Mouse (Mus musculus): ENCODE measurements at regions not wholly inside any gene's neighbourhood (a gene's known extent, or its start where the extent isn't known, plus 50 kb on each side); places are given as distances from the start of the nearest gene placed in this dataset.

DNA sequence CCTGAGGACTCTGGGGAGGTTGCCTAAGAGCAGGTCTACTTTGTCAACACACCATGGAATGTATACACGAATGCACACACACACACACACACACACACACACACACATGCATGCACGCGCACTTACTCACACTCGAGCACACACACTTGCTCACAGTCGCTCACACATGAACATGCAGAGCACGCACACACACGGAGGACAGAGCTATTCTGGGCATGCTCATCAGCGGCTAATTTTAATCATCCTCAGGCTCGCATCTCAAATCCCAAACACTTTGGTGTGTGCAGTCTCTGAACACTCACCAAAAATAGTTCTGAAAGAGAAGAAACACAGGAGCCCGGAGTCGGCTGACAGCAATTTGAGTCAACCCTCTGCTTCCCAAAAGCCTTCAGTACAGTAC, 122.0 kb downstream of the 2410131K14Rik start:
- peak; percentile 38; the same call in 1 of the 2 replicates for ATAC-seq (ENCODE audit: insufficient number of reproducible peaks, insufficient read depth, low FRiP score, low read depth)
- no peaks in the 10 kb centered on the region for H3K27me3 ChIP-seq (ENCODE audit: control insufficient read depth, insufficient read depth, low read length)
- H3K4me2 ChIP-seq (ENCODE audit: low read length), result 0 out of 2 replicates have a peak overlapping the region, but pooled peaks have one; percentile 6
- H3K27ac ChIP-seq (replicated peaks in 1 of 2; ENCODE audit: control insufficient read depth in 1 of 2, insufficient read depth in 1 of 2, low read depth in 2 of 2, low read length in 2 of 2), result peak overlapping the region; percentile 50 to 72
- H3K9me3 ChIP-seq (ENCODE audit: control insufficient read depth, low read length), result no peaks in the 10 kb centered on the region
- 43% methylated on average over 11 of the region's 11 CpGs for WGBS
- H3K36me3 ChIP-seq (ENCODE audit: control insufficient read depth, insufficient read depth, low read length), result no peaks in the 10 kb centered on the region
- H3K4me1 ChIP-seq (ENCODE audit: control insufficient read depth in 2 of 2, insufficient read depth in 2 of 2, low read length in 2 of 2), result peaks cover 7 to 11% of the 10 kb centered on the region in 2 experiments
- H3K9ac ChIP-seq (ENCODE audit: low read length), result no peak overlapping the region
- H3K4me3 ChIP-seq (ENCODE audit: control insufficient read depth in 1 of 2, insufficient read depth in 1 of 2, low read depth in 1 of 2, low read length in 2 of 2), result no peak overlapping the region

DNA sequence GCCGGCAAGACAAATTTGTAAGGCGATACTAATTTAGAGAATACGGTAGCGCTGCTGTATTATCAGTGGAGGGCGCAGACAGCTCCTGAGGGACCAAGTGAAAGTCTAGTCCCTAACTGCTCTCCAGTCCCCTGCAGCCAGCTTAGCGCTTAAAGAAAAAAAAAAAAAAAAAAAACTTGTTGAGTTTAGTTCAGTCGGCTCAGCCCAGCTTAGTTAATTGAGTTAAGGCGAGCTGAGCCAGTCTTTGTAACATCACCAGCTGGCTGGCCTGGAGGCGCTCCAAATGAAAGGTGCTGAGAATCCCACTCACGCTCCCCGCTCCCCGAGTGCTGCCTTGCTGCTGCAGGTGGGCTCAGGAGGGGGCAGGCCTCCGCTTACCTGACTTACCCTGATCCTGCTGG, 128.6 kb downstream of the 2410131K14Rik start:
- H3K4me3 ChIP-seq (ENCODE audit: control insufficient read depth in 1 of 2, insufficient read depth in 1 of 2, low read depth in 1 of 2, low read length in 2 of 2), result peak overlapping the region in 1 of 2 experiments; percentile 13; a peak in 2 of 4 replicates
- H3K27ac ChIP-seq (replicated peaks in 1 of 2; ENCODE audit: control insufficient read depth in 1 of 2, insufficient read depth in 1 of 2, low read depth in 2 of 2, low read length in 2 of 2), result no peak overlapping the region

DNA sequence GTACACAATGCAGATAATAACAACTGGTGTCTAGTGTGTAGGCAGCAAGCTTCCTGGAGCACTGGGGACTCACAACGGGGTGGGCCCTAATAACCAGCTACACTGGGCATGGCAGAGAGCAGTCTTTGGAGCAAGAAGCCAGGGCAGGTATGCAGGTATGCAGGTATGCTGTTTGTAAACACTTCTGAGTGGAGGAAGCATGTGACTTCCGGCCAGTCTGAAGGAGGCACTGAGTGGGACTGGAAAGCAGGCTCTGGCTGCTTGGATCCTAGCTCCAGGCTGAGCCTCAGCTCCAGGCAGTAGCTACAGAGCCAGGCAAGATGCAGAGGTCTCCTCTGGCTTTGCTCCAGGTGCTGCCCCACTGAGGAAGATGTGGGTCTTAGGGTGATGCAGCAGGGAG, 129.9 kb downstream of the 2410131K14Rik start:
- Histone ChIP-seq H3K27ac (replicated peaks in 1 of 2; ENCODE audit: control insufficient read depth in 1 of 2, insufficient read depth in 1 of 2, low read depth in 2 of 2, low read length in 2 of 2) (no peak overlapping the region), H3K4me3 (ENCODE audit: control insufficient read depth in 1 of 2, insufficient read depth in 1 of 2, low read depth in 1 of 2, low read length in 2 of 2) (no peak overlapping the region), H3K9ac (ENCODE audit: low read length) (no peak overlapping the region), H3K9me3 (ENCODE audit: control insufficient read depth, low read length) (no peaks in the 10 kb centered on the region), H3K36me3 (ENCODE audit: control insufficient read depth, insufficient read depth, low read length) (no peaks in the 10 kb centered on the region), H3K27me3 (ENCODE audit: control insufficient read depth, insufficient read depth, low read length) (no peaks in the 10 kb centered on the region), H3K4me1 (ENCODE audit: control insufficient read depth in 2 of 2, insufficient read depth in 2 of 2, low read length in 2 of 2) (peaks cover 18 to 21% of the 10 kb centered on the region in 2 experiments), H3K4me2 (ENCODE audit: low read length) (no peak overlapping the region)
- ATAC-seq (ENCODE audit: insufficient number of reproducible peaks, insufficient read depth, low FRiP score, low read depth), result no peak
- WGBS, result 63% methylated on average over 2 of the region's 2 CpGs

More for the DNA sequence above, 128.6 kb downstream of the 2410131K14Rik start:
- Histone ChIP-seq H3K36me3 (ENCODE audit: control insufficient read depth, insufficient read depth, low read length) (no peaks in the 10 kb centered on the region), H3K27me3 (ENCODE audit: control insufficient read depth, insufficient read depth, low read length) (no peaks in the 10 kb centered on the region), H3K4me1 (ENCODE audit: control insufficient read depth in 2 of 2, insufficient read depth in 2 of 2, low read length in 2 of 2) (peaks cover 16 to 20% of the 10 kb centered on the region in 2 experiments), H3K4me2 (ENCODE audit: low read length) (peak overlapping the region; percentile 60), H3K9ac (ENCODE audit: low read length) (0 out of 2 replicates have a peak overlapping the region, but pooled peaks have one; percentile 32), H3K9me3 (ENCODE audit: control insufficient read depth, low read length) (no peaks in the 10 kb centered on the region)
- WGBS, result 12% methylated on average over 13 of the region's 13 CpGs
- no peak for ATAC-seq (ENCODE audit: insufficient number of reproducible peaks, insufficient read depth, low FRiP score, low read depth)

DNA sequence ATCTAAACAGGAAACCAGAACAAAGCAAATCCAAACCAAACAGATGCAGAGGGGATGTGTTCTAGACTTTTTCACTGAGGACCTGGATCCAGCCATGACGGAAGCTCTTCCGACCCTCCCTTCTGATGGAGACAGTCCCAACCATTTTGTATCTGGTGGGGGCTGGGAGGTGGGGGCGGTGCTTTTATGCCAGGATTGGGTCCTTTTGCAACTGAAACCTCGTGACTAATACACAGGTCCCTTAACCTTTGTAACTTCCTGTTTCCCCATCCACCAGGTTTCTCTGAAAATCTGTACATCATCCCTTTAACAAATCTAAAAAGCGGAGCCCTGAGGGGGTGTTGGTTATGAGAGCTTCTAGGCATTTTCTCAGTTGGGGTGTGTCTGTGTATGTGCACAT, 130.9 kb downstream of the 2410131K14Rik start:
- Histone ChIP-seq H3K9me3 (ENCODE audit: control insufficient read depth, low read length) (no peaks in the 10 kb centered on the region), H3K9ac (ENCODE audit: low read length) (no peak overlapping the region), H3K27me3 (ENCODE audit: control insufficient read depth, insufficient read depth, low read length) (no peaks in the 10 kb centered on the region), H3K27ac (replicated peaks in 1 of 2; ENCODE audit: control insufficient read depth in 1 of 2, insufficient read depth in 1 of 2, low read depth in 2 of 2, low read length in 2 of 2) (no peak overlapping the region), H3K4me3 (ENCODE audit: control insufficient read depth in 1 of 2, insufficient read depth in 1 of 2, low read depth in 1 of 2, low read length in 2 of 2) (no peak overlapping the region), H3K4me1 (ENCODE audit: control insufficient read depth in 2 of 2, insufficient read depth in 2 of 2, low read length in 2 of 2) (peaks cover 22 to 27% of the 10 kb centered on the region in 2 experiments), H3K4me2 (ENCODE audit: low read length) (no peak overlapping the region), H3K36me3 (ENCODE audit: control insufficient read depth, insufficient read depth, low read length) (no peaks in the 10 kb centered on the region)
- ATAC-seq (ENCODE audit: insufficient number of reproducible peaks, insufficient read depth, low FRiP score, low read depth), result no peak
- 76% methylated on average over 5 of the region's 5 CpGs for WGBS

DNA sequence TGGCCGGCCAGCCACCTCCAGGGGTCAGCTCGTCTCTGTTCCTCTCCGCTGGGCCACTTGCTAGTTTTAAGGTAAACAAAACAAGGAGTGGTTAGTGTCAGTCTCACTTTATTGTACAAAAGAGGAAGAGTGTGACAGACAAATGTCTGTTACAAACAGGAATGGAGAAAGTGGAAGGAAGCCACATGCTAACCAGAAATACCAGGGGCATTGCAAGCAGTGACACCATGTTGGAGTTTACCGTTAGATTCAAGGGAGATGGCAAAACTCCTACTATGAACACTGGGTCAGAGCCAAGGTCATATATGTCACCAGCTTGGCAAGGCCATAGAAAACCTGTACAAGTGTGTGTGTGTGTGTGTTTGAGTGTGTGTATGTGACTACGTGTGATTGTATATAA, 131.5 kb downstream of the 2410131K14Rik start:
- H3K4me2 ChIP-seq (ENCODE audit: low read length), result no peak overlapping the region
- peaks cover 24 to 32% of the 10 kb centered on the region in 2 experiments for H3K4me1 ChIP-seq (ENCODE audit: control insufficient read depth in 2 of 2, insufficient read depth in 2 of 2, low read length in 2 of 2)
- H3K36me3 ChIP-seq (ENCODE audit: control insufficient read depth, insufficient read depth, low read length), result no peaks in the 10 kb centered on the region
- no peaks in the 10 kb centered on the region for H3K27me3 ChIP-seq (ENCODE audit: control insufficient read depth, insufficient read depth, low read length)
- no peak overlapping the region for H3K27ac ChIP-seq (replicated peaks in 1 of 2; ENCODE audit: control insufficient read depth in 1 of 2, insufficient read depth in 1 of 2, low read depth in 2 of 2, low read length in 2 of 2)
- 73% methylated on average over 5 of the region's 5 CpGs for WGBS
- no peak overlapping the region for H3K4me3 ChIP-seq (ENCODE audit: control insufficient read depth in 1 of 2, insufficient read depth in 1 of 2, low read depth in 1 of 2, low read length in 2 of 2)
- no peak for ATAC-seq (ENCODE audit: insufficient number of reproducible peaks, insufficient read depth, low FRiP score, low read depth)
- H3K9me3 ChIP-seq (ENCODE audit: control insufficient read depth, low read length), result no peaks in the 10 kb centered on the region
- no peak overlapping the region for H3K9ac ChIP-seq (ENCODE audit: low read length)

DNA sequence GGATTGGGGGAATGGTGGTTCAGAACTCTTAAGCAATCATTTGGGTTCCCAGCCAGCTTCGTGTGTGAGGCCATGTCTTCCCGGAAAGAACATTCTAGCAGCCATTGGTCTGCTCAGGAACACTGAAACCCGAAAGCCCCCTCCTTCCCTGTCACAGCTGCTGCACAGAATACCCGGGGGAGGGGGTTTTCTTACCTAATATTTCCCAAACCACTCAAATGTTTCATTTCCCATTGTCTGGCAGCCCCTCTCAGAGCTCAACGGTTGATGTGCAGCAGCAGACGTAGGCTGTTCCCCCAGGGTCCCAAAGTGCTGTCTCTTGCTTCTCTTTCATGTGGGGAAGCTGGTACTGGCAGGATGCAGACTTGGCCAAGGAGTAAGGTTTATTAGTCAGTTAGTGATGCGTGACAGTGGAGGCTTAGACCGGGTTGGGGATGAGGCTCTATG, 132.4 kb downstream of the 2410131K14Rik start:
- no peak overlapping the region for H3K9ac ChIP-seq (ENCODE audit: low read length)
- no peaks in the 10 kb centered on the region for H3K36me3 ChIP-seq (ENCODE audit: control insufficient read depth, insufficient read depth, low read length)
- peaks cover 24 to 32% of the 10 kb centered on the region in 2 experiments for H3K4me1 ChIP-seq (ENCODE audit: control insufficient read depth in 2 of 2, insufficient read depth in 2 of 2, low read length in 2 of 2)
- no peak overlapping the region for H3K27ac ChIP-seq (replicated peaks in 1 of 2; ENCODE audit: control insufficient read depth in 1 of 2, insufficient read depth in 1 of 2, low read depth in 2 of 2, low read length in 2 of 2)
- H3K27me3 ChIP-seq (ENCODE audit: control insufficient read depth, insufficient read depth, low read length), result no peaks in the 10 kb centered on the region
- ATAC-seq (ENCODE audit: insufficient number of reproducible peaks, insufficient read depth, low FRiP score, low read depth), result no peak
- H3K4me3 ChIP-seq (ENCODE audit: control insufficient read depth in 1 of 2, insufficient read depth in 1 of 2, low read depth in 1 of 2, low read length in 2 of 2), result no peak overlapping the region
- no peaks in the 10 kb centered on the region for H3K9me3 ChIP-seq (ENCODE audit: control insufficient read depth, low read length)
- 65% methylated on average over 8 of the region's 8 CpGs for WGBS
- H3K4me2 ChIP-seq (ENCODE audit: low read length), result no peak overlapping the region

DNA sequence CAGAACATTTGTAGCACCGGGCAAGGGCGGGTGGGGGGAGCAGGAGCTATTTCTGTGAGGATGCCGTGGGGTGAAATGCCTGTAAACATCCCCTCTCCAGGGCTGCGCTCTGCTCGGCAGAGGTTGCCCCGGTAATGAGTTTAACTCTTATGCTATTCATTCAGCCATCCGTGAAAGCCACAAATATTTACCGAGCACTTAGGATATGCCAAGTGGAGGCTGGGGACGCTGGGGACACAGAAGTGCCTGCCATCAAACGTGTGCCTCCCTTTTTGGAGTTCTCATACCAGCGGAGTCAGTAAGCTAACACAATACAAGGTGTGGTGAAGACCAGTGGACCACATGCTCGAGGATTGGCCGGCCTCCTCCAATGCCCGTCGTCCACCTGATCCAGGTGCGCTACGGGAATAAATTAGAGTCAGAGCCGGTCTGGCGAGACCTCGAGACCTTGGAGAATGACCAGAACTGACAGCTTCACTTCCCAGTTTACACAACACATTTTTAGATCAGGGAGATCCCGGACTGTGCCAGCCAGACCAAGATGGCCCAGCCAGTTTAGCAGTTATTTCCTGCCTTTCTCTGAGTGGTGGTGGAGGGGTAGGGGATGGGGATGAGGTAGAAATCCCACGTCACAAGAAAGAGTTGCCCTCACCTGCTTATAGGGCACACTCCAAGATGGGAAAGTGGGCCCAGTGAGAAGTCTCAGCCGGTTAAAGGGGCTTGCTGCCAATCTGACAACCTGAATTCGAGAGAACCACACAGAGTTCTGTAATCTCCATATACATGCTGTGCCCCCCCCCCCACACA, 134.4 kb downstream of the 2410131K14Rik start:
- Histone ChIP-seq H3K4me3 (ENCODE audit: control insufficient read depth in 1 of 2, insufficient read depth in 1 of 2, low read depth in 1 of 2, low read length in 2 of 2) (no peak overlapping the region), H3K36me3 (ENCODE audit: control insufficient read depth, insufficient read depth, low read length) (no peaks in the 10 kb centered on the region), H3K27ac (replicated peaks in 1 of 2; ENCODE audit: control insufficient read depth in 1 of 2, insufficient read depth in 1 of 2, low read depth in 2 of 2, low read length in 2 of 2) (no peak overlapping the region), H3K4me2 (ENCODE audit: low read length) (no peak overlapping the region), H3K9me3 (ENCODE audit: control insufficient read depth, low read length) (no peaks in the 10 kb centered on the region), H3K9ac (ENCODE audit: low read length) (no peak overlapping the region), H3K4me1 (ENCODE audit: control insufficient read depth in 2 of 2, insufficient read depth in 2 of 2, low read length in 2 of 2) (peaks cover 14 to 17% of the 10 kb centered on the region in 2 experiments), H3K27me3 (ENCODE audit: control insufficient read depth, insufficient read depth, low read length) (no peaks in the 10 kb centered on the region)
- 48% methylated on average over 24 of the region's 24 CpGs for WGBS
- no peak for ATAC-seq (ENCODE audit: insufficient number of reproducible peaks, insufficient read depth, low FRiP score, low read depth)
